Mouse (Mus musculus) forebrain, embryonic 16.5 days (tissue): ENCODE data around the gene Hes7. TPM values are rescaled to one million over a fixed set of nuclear protein-coding genes. Genes with fewer than 3 reads are reported as not detected.

Source experiments
- ATAC-seq: fragments of 200-750 bp; cut with Nextera tagmentation; 2 replicates; pipeline ENCODE4 v1.8.0; 2017; ENCODE audit warnings: mild to moderate bottlenecking, moderate library complexity
- H3K27ac ChIP-seq: fragments of 300-500 bp; sonication (generic); 2 replicates; pipeline ENCODE4 v1.5.1; 2014; ENCODE audit warnings: low read length, control low read depth
- H3K27me3 ChIP-seq: fragments of 300-500 bp; sonication (generic); replicated peaks from 2 replicates; pipeline ENCODE4 v1.6.1; 2014; ENCODE audit warnings: low read length; ENCODE audit not compliant: control insufficient read depth, insufficient read depth
- H3K36me3 ChIP-seq: fragments of 300-500 bp; sonication (generic); 2 replicates; pipeline ENCODE4 v1.6.1; 2014; ENCODE audit not compliant: control insufficient read depth, insufficient read depth
- H3K4me1 ChIP-seq: fragments of 300-500 bp; sonication (generic); replicated peaks from 2 replicates; pipeline ENCODE4 v1.6.1; 2014; ENCODE audit warnings: low read length; ENCODE audit not compliant: control insufficient read depth, insufficient read depth
- H3K4me2 ChIP-seq: fragments of 300-500 bp; sonication (generic); 2 replicates; pipeline ENCODE4 v1.6.1; 2014; ENCODE audit warnings: mild to moderate bottlenecking, low read length, control low read depth
- H3K4me3 ChIP-seq: fragments of 300-500 bp; sonication (generic); replicated peaks from 2 replicates; pipeline ENCODE4 v1.5.1; 2014; ENCODE audit warnings: mild to moderate bottlenecking, low read length, control low read depth
- H3K9ac ChIP-seq: fragments of 300-500 bp; sonication (generic); replicated peaks from 2 replicates; pipeline ENCODE4 v1.6.1; 2014; ENCODE audit warnings: low read depth, low read length, control low read depth
- H3K9me3 ChIP-seq: fragments of 300-500 bp; sonication (generic); 2 replicates; pipeline ENCODE4 v1.6.1; 2016; ENCODE audit warnings: low read length; ENCODE audit not compliant: control insufficient read depth
- WGBS: fragments of 180-500 bp; shearing (Covaris S2); extraction: QIAGEN DNeasy Blood & Tissue Kit; methylation state at CpG from one replicate; pipeline ENCODE4 v1.1.7; 2014; 5-methylcytosine and 5-hydroxymethylcytosine counted together
- polyA plus RNA-seq: library from polyadenylated mRNA; unstranded; fragments of >200 nt; fragmentation: Nextera tagmentation; extraction: Ambion mirVana; gene quantifications from 2 replicates; pipeline ENCODE4 v1.2.1, GENCODE M21; 2015

Hes7 gene
- polyA plus RNA-seq, 1 experiment from 2014 or later, result 0.67 TPM

DNA sequence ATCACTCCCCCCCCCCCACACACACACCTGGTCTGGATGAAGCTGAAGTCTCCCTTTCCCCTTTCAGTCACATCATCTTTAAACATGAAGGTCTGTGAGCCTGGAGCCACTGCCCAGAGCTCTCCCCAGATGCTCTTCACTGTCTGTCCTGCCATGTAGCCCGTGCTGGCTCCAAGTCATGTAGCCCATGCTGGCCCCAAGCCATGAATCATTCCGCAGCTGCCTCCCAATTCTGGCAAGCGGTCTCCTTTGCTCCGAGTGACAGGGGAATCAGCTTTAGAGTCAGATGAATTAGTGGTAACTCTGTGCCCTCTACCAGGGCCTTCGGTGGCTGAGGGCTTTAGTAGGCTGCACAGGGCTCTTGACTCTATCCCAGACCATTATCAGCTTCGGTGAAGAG is 29.5 kb downstream of the Hes7 start:
- H3K36me3 ChIP-seq, result no peaks in the 10 kb centered on the region
- H3K9me3 ChIP-seq, result no peaks in the 10 kb centered on the region
- H3K4me3 ChIP-seq, result no peak overlapping the region
- H3K4me2 ChIP-seq, result no peak overlapping the region
- H3K4me1 ChIP-seq, result no peaks in the 10 kb centered on the region
- no peak for ATAC-seq
- H3K27me3 ChIP-seq, result no peaks in the 10 kb centered on the region
- WGBS, result 59% methylated on average over 6 of the region's 6 CpGs
- no peak overlapping the region for H3K27ac ChIP-seq
- no peak overlapping the region for H3K9ac ChIP-seq

GRCm38 (mm10) chr11:69150444-69150843 is 30.2 kb downstream of the Hes7 start:
- no peaks in the 10 kb centered on the region for H3K4me1 ChIP-seq
- ATAC-seq, result no peak
- no peak overlapping the region for H3K4me3 ChIP-seq
- H3K9ac ChIP-seq, result no peak overlapping the region
- peak overlapping the region; percentile 28 for H3K4me2 ChIP-seq
- no peaks in the 10 kb centered on the region for H3K9me3 ChIP-seq
- WGBS, result 9% methylated on average over 7 of the region's 7 CpGs
- H3K27ac ChIP-seq, result no peak overlapping the region
- H3K27me3 ChIP-seq, result no peaks in the 10 kb centered on the region; the same call in 1 of the 2 replicates
- H3K36me3 ChIP-seq, result no peaks in the 10 kb centered on the region

DNA sequence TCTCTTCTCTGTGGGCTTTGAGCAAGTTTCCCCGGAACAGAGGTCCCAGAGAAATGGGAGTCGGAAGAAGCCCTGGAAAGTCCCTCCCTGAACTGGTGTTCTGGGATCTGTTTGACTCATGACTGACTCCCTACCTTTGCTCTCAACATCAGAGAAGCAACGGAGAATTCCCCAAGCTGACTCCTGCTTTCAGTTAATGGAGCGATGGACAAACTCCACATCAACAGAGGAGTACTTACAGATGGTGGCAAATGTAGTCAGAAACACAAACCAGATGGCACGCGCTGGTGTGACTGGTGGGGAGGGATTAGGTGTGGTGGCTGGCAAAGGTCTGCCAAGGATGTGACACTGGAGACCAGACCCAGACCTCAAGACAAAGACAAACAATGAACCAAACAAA is 30.8 kb downstream of the Hes7 start:
- Histone ChIP-seq H3K4me1 (no peaks in the 10 kb centered on the region), H3K9me3 (no peaks in the 10 kb centered on the region), H3K4me3 (no peak overlapping the region), H3K9ac (no peak overlapping the region), H3K4me2 (peak overlapping the region; percentile 28; the same call in 1 of the 2 replicates), H3K36me3 (no peaks in the 10 kb centered on the region), H3K27me3 (no peaks in the 10 kb centered on the region; the same call in 1 of the 2 replicates), H3K27ac (no peak overlapping the region)
- WGBS, result 69% methylated on average over 6 of the region's 6 CpGs
- no peak for ATAC-seq

DNA sequence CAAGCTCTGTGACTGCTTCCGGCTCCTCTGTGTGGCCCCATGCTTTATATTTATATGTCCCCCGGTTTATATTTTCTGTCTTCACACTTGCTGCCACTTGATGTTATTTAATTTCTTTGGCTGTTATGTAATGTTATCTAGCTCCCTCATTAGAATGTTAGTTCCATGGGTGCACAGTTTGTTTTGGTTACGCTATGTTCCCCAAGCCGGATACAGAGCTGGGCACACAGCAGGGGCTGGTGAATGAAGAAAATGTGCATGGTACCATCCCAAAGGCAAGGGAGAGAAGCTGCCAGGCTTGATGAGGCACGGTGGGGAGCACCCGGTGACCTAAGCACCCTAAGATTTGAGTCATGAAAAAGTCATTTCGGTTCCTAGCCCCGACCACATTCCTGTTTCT is 33.6 kb downstream of the Hes7 start:
- Histone ChIP-seq H3K4me2 (no peak overlapping the region), H3K4me1 (peaks cover 5% of the 10 kb centered on the region; the same call in 1 of the 2 replicates), H3K36me3 (no peaks in the 10 kb centered on the region), H3K27ac (no peak overlapping the region), H3K27me3 (peaks cover 5% of the 10 kb centered on the region; the same call in 1 of the 2 replicates), H3K4me3 (no peak overlapping the region), H3K9me3 (no peaks in the 10 kb centered on the region), H3K9ac (no peak overlapping the region)
- no peak for ATAC-seq
- WGBS, result 82% methylated on average over 8 of the region's 8 CpGs

DNA sequence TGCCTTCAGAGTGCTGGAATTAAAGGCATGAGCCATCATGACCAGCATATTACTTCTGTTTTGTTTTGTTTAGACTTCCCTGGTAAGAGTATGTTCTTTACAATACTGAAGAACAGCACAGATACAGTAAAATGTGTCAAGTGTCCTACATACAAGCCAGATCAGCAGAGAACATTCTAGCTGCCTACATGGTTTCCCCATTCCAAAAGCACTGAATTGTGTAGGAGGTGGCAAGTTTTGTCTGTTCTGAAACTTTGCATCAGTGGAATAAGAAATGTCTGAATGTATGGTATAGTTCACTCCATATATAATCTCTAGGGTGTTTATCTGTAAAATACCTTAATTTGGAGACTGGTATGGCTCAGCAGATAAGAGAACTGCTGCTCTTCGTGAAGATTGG is 35.1 kb downstream of the Hes7 start:
- 70% methylated on average over 1 of the region's 1 CpGs for WGBS
- H3K4me1 ChIP-seq, result peaks cover 5% of the 10 kb centered on the region; the same call in 1 of the 2 replicates
- no peak overlapping the region for H3K4me3 ChIP-seq
- H3K4me2 ChIP-seq, result no peak overlapping the region
- no peak overlapping the region for H3K9ac ChIP-seq
- H3K27me3 ChIP-seq, result peaks cover 5% of the 10 kb centered on the region; the same call in 1 of the 2 replicates
- H3K36me3 ChIP-seq, result no peaks in the 10 kb centered on the region
- ATAC-seq, result no peak
- no peaks in the 10 kb centered on the region for H3K9me3 ChIP-seq
- H3K27ac ChIP-seq, result no peak overlapping the region

- Histone ChIP-seq H3K36me3 (no peaks in the 10 kb centered on the region), H3K4me2 (peak within 1 kb of the TSS; percentile 37), H3K9ac (peak within 1 kb of the TSS; percentile 46; the same call in 1 of the 2 replicates), H3K27ac (no peak within 1 kb of the TSS), H3K4me3 (peak within 1 kb of the TSS; percentile 28), H3K9me3 (no peaks in the 10 kb centered on the region), H3K4me1 (peaks cover 5% of the 10 kb centered on the region; the same call in 1 of the 2 replicates), H3K27me3 (peaks cover 5% of the 10 kb centered on the region; the same call in 1 of the 2 replicates)
- ATAC-seq, result no peak
- 5% methylated on average over 18 of the region's 18 CpGs for WGBS
These were observed 36.6 kb downstream of the Hes7 start, which contains the start of gene Alox12b for GRCm38 (mm10) chr11:69156800-69157199. TSS of gene Alox12b (plus strand) at chr11:69156989.

DNA sequence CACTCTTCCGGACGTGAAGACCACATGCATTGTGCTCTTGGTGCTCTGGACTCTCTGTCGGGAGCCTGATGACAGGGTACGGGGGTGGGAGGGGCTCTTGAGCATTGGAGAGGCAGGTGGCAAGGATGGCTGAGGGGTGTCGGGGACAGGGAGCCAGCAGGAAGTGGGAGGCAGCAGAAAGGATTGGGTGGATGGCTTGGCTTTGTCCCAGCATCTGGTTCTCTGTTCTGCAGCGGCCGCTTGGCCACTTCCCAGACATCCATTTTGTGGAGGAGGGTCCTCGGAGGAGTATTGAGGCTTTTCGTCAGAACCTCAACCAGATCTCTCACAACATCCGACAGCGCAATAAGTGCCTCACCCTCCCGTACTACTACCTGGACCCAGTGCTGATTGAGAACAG is 49.1 kb downstream of the Hes7 start:
- Histone ChIP-seq H3K27me3 (no peaks in the 10 kb centered on the region), H3K36me3 (no peaks in the 10 kb centered on the region), H3K4me3 (no peak overlapping the region), H3K4me1 (no peaks in the 10 kb centered on the region), H3K27ac (no peak overlapping the region), H3K9me3 (no peaks in the 10 kb centered on the region), H3K9ac (no peak overlapping the region), H3K4me2 (no peak overlapping the region)
- ATAC-seq, result no peak
- 73% methylated on average over 12 of the region's 12 CpGs for WGBS

DNA sequence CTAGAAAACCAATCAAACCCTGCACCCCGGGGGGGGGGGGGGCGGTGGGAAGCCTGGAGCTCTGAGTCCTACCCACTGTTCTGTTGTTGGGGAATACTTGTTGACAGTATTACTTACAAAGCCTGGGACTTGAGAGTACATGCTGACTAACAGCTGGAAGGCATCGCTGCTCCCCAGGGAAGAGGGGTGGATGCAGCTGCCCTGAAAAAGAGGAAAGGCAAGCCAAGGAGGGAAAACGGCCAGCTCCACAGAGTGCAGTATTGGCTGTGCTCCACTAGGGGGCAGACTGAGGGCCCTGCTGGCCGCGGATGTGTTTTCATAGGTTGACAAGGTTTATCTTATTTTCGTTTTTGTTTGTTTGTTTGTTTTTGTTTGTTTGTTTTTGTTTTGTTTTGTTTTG is 51.4 kb downstream of the Hes7 start:
- no peak overlapping the region for H3K4me2 ChIP-seq
- 24% methylated on average over 7 of the region's 7 CpGs for WGBS
- no peaks in the 10 kb centered on the region for H3K36me3 ChIP-seq
- no peaks in the 10 kb centered on the region for H3K27me3 ChIP-seq
- no peak overlapping the region for H3K9ac ChIP-seq
- no peaks in the 10 kb centered on the region for H3K4me1 ChIP-seq
- H3K4me3 ChIP-seq, result no peak overlapping the region
- no peak for ATAC-seq
- H3K9me3 ChIP-seq, result no peaks in the 10 kb centered on the region
- no peak overlapping the region for H3K27ac ChIP-seq

GRCm38 (mm10) chr11:69172606-69173005 is 52.4 kb downstream of the Hes7 start:
- Histone ChIP-seq H3K36me3 (no peaks in the 10 kb centered on the region), H3K27ac (no peak overlapping the region), H3K27me3 (no peaks in the 10 kb centered on the region), H3K4me1 (no peaks in the 10 kb centered on the region), H3K9me3 (no peaks in the 10 kb centered on the region), H3K4me3 (no peak overlapping the region), H3K9ac (no peak overlapping the region), H3K4me2 (no peak overlapping the region)
- no peak for ATAC-seq
- 95% methylated on average over 2 of the region's 2 CpGs for WGBS
